Mouse (Mus musculus) intestine, embryonic 15.5 days (tissue): ENCODE results near the gene Rnf123. TPM values are rescaled to one million over a fixed set of nuclear protein-coding genes. Genes with fewer than 3 reads are reported as not detected.

Source experiments
- ATAC-seq: fragments of 200-750 bp; cut with Nextera tagmentation; 2 replicates; pipeline ENCODE4 v1.8.0; 2017; ENCODE audit warnings: moderate TSS enrichment, moderate library complexity
- H3K27ac ChIP-seq: fragments of 300-500 bp; sonication (generic); 2 replicates; pipeline ENCODE4 v1.5.1; 2015; ENCODE audit warnings: mild to moderate bottlenecking, inconsistent platforms
- H3K27me3 ChIP-seq: fragments of 300-500 bp; sonication (generic); replicated peaks from 2 replicates; pipeline ENCODE4 v1.6.1; 2015; ENCODE audit warnings: inconsistent platforms
- H3K36me3 ChIP-seq: fragments of 300-500 bp; sonication (generic); 2 replicates; pipeline ENCODE4 v1.6.1; 2015; ENCODE audit warnings: inconsistent platforms
- H3K4me1 ChIP-seq: fragments of 300-500 bp; sonication (generic); replicated peaks from 2 replicates; pipeline ENCODE4 v1.6.1; 2015; ENCODE audit warnings: inconsistent platforms
- H3K4me2 ChIP-seq: fragments of 300-500 bp; sonication (generic); replicated peaks from 2 replicates; pipeline ENCODE4 v1.6.1; 2015; ENCODE audit warnings: mild to moderate bottlenecking, inconsistent platforms
- H3K4me3 ChIP-seq: fragments of 300-500 bp; sonication (generic); replicated peaks from 2 replicates; pipeline ENCODE4 v1.5.1; 2015; ENCODE audit warnings: inconsistent platforms
- H3K9ac ChIP-seq: fragments of 300-500 bp; sonication (generic); 2 replicates; pipeline ENCODE4 v1.6.1; 2015; ENCODE audit warnings: inconsistent platforms
- H3K9me3 ChIP-seq: fragments of 300-500 bp; sonication (generic); 2 replicates; pipeline ENCODE4 v1.6.1; 2016; ENCODE audit warnings: inconsistent platforms
- WGBS: fragments of 180-500 bp; shearing (Covaris S2); methylation state at CpG from one replicate; pipeline ENCODE4 v1.1.7; 2015; 5-methylcytosine and 5-hydroxymethylcytosine counted together
- polyA plus RNA-seq: library from polyadenylated mRNA; unstranded; fragments of >200 nt; fragmentation: Nextera tagmentation; extraction: Ambion mirVana; gene quantifications from 2 replicates; pipeline ENCODE4 v1.2.1, GENCODE M21; 2015

Gene Rnf123
- polyA plus RNA-seq, 1 experiment from 2014 or later = 18.6 TPM

GRCm38 (mm10) chr9:108008041-108008440 is 75.1 kb downstream of the Rnf123 start:
- Histone ChIP-seq H3K4me2 (no peak overlapping the region), H3K9me3 (no peaks in the 10 kb centered on the region), H3K27ac (no peak overlapping the region), H3K27me3 (no peaks in the 10 kb centered on the region), H3K4me3 (no peak overlapping the region), H3K4me1 (peaks cover 12% of the 10 kb centered on the region), H3K9ac (no peak overlapping the region), H3K36me3 (no peaks in the 10 kb centered on the region)
- 90% methylated on average over 5 of the region's 5 CpGs for WGBS
- no peak for ATAC-seq

- no peaks in the 10 kb centered on the region for H3K27me3 ChIP-seq
- H3K36me3 ChIP-seq = no peaks in the 10 kb centered on the region
- peaks cover 12% of the 10 kb centered on the region for H3K4me1 ChIP-seq
- no peaks in the 10 kb centered on the region for H3K9me3 ChIP-seq
- H3K27ac ChIP-seq = peak overlapping the region; percentile 95; the same call in 1 of the 2 replicates
- H3K4me2 ChIP-seq = peak overlapping the region; percentile 73
- 14% methylated on average over 8 of the region's 8 CpGs for WGBS
- peak overlapping the region; percentile 100 for H3K4me3 ChIP-seq
- ATAC-seq = no peak
- peak overlapping the region; percentile 99 for H3K9ac ChIP-seq
Observed at GRCm38 (mm10) chr9:108003531-108003890, 79.6 kb downstream of the Rnf123 start.

GRCm38 (mm10) chr9:108002778-108003530 is 80.2 kb downstream of the Rnf123 start:
- Histone ChIP-seq H3K27ac (peak overlapping the region; percentile 95), H3K9ac (peak overlapping the region; percentile 99), H3K4me1 (peaks cover 10% of the 10 kb centered on the region), H3K4me2 (peak overlapping the region; percentile 73), H3K27me3 (no peaks in the 10 kb centered on the region), H3K36me3 (no peaks in the 10 kb centered on the region), H3K4me3 (peak overlapping the region; percentile 100), H3K9me3 (no peaks in the 10 kb centered on the region)
- peak; percentile 69 for ATAC-seq
- under 1% methylated on average over 50 of the region's 50 CpGs for WGBS

GRCm38 (mm10) chr9:108001922-108002770 is 81.0 kb downstream of the Rnf123 start, which contains the start of gene Ip6k1:
Gene Ip6k1, plus strand, starts transcription at chr9:108002501.
- peak; percentile 99 for ATAC-seq
- Histone ChIP-seq H3K4me3 (peak within 1 kb of the TSS; percentile 100), H3K36me3 (no peaks in the 10 kb centered on the region), H3K27ac (peak within 1 kb of the TSS; percentile 95), H3K27me3 (no peaks in the 10 kb centered on the region), H3K4me1 (peaks cover 7% of the 10 kb centered on the region), H3K4me2 (peak within 1 kb of the TSS; percentile 73), H3K9ac (peak within 1 kb of the TSS; percentile 99), H3K9me3 (no peaks in the 10 kb centered on the region)
- under 1% methylated on average over 50 of the region's 51 CpGs for WGBS

Other genes starting within 250 kb of the Rnf123 start
- 67.2 and 70.5 TPM in 2 replicates for gene Rbm6, start 210.1 kb downstream of the Rnf123 start, polyA plus RNA-seq
- gene Mon1a, start 195.2 kb downstream of the Rnf123 start, polyA plus RNA-seq = 18.5 and 20.7 TPM in 2 replicates
- 11.4 and 14.2 TPM in 2 replicates for gene Mst1r, start 176.5 kb downstream of the Rnf123 start, polyA plus RNA-seq
- not detected in 2 replicates for gene Actl11, start 154.9 kb downstream of the Rnf123 start, polyA plus RNA-seq
- 1.9 and 2.2 TPM in 2 replicates for gene Camkv, start 147.7 kb downstream of the Rnf123 start, polyA plus RNA-seq
- 17.7 and 17.9 TPM in 2 replicates for gene Traip, start 133.2 kb downstream of the Rnf123 start, polyA plus RNA-seq
- gene Uba7, start 107.8 kb downstream of the Rnf123 start, polyA plus RNA-seq = 29.9 and 32.4 TPM in 2 replicates
- 5.7 and 7.2 TPM in 2 replicates for gene Gm20661, start 100.3 kb downstream of the Rnf123 start, polyA plus RNA-seq
- 40.3 and 41.8 TPM in 2 replicates for gene Inka1, start 97.5 kb downstream of the Rnf123 start, polyA plus RNA-seq
- gene Cdhr4, start 90.8 kb downstream of the Rnf123 start, polyA plus RNA-seq = 8.4 and 9.4 TPM in 2 replicates
- 0.10 and 0.42 TPM in 2 replicates for gene Gm20662, start 87.0 kb downstream of the Rnf123 start, polyA plus RNA-seq
- gene Ip6k1, start 80.8 kb downstream of the Rnf123 start, polyA plus RNA-seq = 41.7 and 42.1 TPM in 2 replicates
- gene Gmppb, start 34.1 kb downstream of the Rnf123 start, polyA plus RNA-seq = 61.8 and 79.2 TPM in 2 replicates
- gene Amigo3, start 30.2 kb downstream of the Rnf123 start, polyA plus RNA-seq = 3.1 and 3.2 TPM in 2 replicates
- gene Mst1, start 2.9 kb downstream of the Rnf123 start, polyA plus RNA-seq = 0.98 and 2.2 TPM in 2 replicates
- gene Apeh, start 11.3 kb upstream of the Rnf123 start, polyA plus RNA-seq = 76.5 and 96.8 TPM in 2 replicates
- 4.7 and 4.9 TPM in 2 replicates for gene Bsn, start 107.0 kb upstream of the Rnf123 start, polyA plus RNA-seq
- 72.9 and 75.1 TPM in 2 replicates for gene Dag1, start 180.6 kb upstream of the Rnf123 start, polyA plus RNA-seq
- gene Nicn1, start 207.1 kb upstream of the Rnf123 start, polyA plus RNA-seq = 28.9 and 29.5 TPM in 2 replicates
- gene Amt, start 213.5 kb upstream of the Rnf123 start, polyA plus RNA-seq = 20.9 and 23.2 TPM in 2 replicates
- 422 and 453 TPM in 2 replicates for gene Rhoa, start 222.8 kb upstream of the Rnf123 start, polyA plus RNA-seq
- gene Tcta, start 222.8 kb upstream of the Rnf123 start, polyA plus RNA-seq = 34.1 and 37.1 TPM in 2 replicates